Mouse (Mus musculus) retina, postnatal 7 days (tissue): ENCODE data around the gene Chst5.
"Not testable (repeated sequence)": the region's sequence is repeated elsewhere in the genome, so short reads cannot be mapped to it uniquely, and the experiment has no call there.

Experiments
- DNase-seq: peaks from one replicate; pipeline ENCODE4 v3.0.0-alpha.2; 2012; ENCODE audit warnings: low read depth, low spot score

Gene Chst5

DNA sequence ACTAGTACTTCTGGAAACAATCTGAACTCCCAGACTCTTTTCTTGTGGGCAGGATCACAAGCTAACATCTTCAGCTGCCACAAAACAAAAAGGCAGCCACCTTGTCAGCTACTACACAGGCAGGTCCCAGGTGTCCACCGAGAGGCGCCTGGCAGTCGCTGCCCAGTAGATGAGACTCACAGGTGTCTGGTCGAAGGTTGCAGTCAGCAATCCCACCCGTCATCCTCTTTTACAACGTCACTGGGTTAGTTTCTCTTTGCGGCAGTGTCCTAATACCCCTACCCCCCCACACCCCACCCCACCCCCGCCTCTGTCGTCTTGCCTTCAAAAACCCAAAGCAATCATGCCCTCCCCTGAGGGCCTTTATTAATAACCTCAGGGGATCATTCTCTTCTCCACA is 34.5 kb downstream of the Chst5 start:
- DNase-seq, result no peak

DNA sequence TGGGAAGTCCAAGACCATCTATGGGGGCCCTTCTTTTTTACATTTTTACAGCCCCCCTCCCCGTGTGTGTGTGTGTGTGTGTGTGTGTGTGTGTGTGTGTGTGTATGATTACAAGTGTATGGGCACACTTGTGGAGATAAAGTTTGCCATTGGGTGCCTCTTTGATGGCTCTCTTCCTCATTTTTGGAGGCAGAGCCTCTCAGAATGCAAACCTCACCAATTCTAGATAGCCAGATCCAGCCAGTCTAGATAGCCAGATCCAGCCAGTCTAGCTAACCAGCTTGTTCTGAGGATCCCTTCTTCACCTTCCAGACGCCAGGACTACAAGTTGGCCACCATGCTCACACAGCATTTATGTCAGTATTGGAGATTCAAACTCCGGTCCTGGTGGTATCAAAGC is 39.0 kb downstream of the Chst5 start:
- DNase-seq, result no peak

DNA sequence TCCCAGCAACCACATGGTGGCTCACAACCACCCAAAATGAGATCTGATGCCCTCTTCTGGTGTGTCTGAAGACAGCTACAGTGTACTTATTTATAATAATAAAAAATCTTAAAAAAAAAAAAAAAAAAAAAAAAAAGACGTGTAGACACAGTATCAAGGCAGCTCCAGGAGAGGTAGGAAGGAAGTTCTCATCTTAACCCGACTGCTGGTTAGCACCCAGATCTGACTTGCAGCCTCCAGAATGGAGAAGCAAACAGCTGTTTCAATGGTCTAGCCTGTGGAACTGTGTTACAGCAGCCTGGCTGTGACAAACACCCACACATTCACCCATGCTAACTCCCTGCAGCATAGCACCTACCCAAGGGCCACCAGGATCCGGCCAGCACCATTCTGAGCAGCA is 39.9 kb downstream of the Chst5 start:
- no peak for DNase-seq

DNA sequence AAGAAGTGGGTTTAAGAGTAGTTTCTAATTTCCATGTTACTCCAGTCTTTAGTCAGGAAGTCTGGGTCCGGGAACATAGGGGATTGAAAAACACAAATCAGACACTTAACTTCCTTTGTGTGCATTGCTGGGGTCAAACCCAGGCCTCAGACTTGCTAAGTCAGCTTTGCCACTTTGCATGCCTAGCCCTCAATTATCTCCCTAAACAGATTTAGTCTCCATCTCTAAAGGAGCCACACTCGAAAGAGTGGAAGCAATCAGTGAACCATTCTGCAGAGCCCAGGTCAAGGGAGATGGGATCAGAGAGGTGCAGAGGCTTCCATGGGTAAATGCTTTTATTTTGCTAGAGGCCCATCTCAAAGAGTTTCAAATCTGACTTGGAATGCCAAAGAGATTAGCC is 41.6 kb downstream of the Chst5 start:
- DNase-seq, result no peak

DNA sequence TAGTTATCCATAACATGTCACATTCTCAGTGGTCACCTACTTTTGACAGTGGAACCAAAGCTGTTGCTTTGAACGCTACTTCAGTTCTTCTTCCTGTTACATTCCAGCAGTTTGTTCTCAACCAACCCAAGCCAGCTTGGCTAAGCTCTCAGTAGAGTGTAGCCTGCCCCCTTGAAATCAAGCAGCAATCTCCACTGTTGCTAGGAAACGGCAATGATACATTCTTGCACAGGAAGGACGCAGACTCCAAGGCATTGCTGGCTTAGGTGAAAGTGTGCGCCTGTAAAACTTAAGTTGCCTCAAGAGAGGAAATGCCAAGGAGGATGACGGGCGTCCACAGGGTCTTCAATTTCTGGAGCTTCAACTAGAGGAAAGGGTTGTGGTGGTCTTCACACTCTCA is 44.4 kb downstream of the Chst5 start:
- no peak for DNase-seq

DNA sequence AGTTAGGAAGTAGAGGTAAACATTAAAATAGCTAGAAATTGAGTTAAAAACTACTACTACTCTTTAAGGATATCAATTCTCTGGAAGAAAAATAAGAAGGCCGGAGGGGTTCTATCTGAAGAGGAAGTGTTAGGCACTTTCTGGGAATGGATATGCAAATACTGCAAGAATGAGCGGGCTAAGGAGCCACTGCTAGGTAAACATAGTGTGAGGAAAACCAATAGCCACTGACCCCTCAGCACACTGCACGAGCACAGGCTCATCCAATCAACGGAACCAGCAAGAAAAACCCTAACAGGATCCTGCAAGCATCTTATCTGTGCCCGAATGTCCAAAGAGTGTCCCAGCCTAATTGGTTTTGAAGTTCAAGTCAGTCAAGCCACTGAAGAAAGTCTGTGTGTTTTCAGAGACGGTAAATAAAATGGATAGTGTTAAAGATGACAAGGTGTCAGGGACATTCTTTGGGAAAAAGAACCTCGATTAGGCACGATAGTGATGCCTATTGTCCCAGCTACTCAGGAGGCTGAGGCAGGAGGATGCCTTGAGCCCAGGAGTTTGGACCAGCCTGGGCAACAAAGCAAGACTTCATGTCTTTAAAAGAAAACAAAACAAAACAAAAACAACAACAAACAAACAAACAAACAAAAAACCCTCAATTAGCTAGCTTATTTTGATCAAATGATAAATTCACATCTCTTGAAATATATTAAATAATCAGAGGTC is 45.0 kb downstream of the Chst5 start:
- DNase-seq, result no peak

DNA sequence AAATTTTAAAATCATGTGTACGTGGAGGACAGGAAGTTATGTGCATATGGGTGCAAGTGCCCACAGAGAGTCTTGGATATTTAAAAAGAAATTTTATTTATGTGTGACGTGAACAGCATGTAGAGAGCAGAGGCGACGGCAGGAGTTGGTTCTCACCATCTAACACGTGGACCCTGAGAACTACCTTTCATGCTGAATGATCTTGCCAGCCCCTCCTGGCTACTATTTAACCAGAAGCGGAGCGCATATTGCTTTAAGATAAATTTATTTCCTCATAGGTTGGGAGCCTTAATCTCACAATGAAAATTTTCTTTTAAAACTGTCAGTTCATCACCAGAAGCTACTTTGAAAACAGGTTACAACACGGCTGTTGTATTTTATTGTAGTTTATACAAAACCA is 45.6 kb downstream of the Chst5 start:
- DNase-seq, result no peak

DNA sequence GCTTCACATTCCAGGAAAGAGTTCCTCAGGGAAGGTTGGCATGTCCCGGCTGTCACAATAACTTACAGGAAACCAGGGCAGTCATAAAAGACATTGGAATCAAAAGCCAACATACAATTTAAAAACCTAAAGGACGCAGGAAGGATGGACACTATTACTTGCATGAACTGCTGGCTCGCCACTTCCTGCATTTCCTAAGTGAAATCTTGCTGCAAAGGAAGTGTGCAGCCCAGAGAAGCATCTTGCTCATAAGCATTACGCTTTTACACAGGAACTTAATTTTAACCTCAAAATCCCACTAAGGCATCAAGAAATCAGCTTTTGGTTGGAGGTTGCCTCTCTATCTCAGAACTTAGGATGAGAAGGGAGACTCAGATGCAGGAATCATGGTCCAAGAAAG is 47.0 kb downstream of the Chst5 start:
- no peak for DNase-seq

DNA sequence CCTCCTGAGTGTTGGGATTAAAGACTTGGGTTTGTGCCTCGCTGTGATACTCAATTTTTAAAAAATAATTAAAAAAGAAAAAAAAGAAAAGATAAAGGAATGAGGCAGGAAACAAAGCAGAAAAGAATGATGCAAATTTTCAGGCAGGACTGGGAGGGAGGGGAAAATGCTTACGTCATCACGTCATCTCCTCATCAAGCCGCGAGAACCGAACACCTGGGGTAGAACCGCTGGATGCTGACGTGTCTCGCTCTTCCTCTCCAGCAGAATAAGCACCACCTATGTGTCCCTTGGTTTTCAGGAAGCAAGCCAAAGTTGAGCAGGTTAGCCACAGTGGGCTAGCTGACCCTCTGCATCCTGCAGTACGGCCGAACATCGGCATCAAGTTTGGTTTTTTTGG is 54.3 kb downstream of the Chst5 start:
- DNase-seq, result no peak

DNA sequence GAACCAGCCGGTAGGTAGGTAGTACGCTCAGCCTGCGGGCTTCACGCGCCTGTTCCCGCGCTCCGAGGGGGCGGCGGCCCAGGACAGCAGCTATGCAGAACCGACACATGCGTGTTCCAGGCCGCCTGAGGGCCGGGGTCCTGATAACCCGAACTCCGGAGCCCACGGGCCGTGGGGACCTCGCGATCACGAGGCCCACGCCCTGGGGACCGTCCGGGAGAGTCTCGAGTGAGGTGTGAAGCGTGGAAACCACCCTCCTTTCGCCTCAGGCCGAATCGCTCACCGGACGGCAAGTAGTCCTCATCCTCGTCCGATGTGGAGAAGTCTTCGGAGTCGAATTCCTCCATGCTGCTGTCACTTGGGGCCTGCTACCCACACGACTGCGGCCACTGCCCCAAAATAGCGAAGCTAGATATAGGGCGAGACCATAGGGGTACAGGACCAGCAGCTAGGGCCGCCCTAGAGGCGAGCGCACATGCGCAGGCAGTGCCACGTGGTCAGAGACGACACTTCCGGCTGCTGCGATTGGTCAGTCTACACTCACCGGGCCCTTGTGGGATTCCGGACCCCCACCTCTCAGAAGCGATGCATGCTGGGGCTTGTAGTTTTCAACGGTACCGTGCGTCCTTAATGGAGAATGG is 56.3 kb downstream of the Chst5 start, which contains the start of gene Cfdp1:
Gene Cfdp1, minus strand, starts transcription at position 431 of the 641 bp plus-strand sequence.
- peak; percentile 89 for DNase-seq

DNA sequence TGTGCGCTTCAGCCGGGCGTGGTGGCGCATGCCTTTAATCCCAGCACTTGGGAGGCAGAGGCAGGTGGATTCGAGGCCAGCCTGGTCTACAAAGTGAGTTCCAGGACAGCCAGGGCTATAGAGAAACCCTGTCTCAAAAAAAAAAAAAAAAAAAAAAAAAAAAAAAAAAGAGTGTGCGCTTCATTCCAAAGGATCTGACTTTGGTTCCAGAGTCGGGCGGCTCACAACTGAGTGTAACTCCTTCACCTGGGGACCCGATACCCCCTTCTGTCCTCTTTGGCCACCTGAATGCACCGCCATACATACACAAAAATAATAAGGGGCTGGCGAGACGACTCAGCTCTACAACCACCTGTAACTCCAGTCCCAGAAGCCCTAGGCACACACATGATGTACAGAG is 57.0 kb downstream of the Chst5 start:
- DNase-seq, result not testable (repeated sequence)

DNA sequence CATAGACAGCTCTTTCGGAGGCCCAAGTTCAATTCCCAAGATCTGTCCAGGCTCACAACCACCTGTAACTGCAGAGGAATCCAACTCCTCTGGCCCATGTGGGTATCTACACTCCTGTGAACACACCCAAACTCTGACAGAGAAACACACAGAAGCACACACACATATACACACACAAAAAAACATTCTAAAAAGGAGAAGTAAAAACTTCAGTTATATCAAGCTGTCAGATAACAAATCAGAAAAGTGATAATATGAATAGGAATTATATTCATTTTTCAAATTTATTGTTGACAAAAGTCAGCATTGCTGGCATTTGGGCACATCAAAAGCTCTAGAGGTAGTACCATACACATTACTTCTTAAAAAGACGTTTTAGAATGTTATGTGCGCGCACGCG is 63.5 kb downstream of the Chst5 start:
- no peak for DNase-seq
